Mouse (Mus musculus): ENCODE measurements around the gene Ddx49.

Ddx49 gene

DNA sequence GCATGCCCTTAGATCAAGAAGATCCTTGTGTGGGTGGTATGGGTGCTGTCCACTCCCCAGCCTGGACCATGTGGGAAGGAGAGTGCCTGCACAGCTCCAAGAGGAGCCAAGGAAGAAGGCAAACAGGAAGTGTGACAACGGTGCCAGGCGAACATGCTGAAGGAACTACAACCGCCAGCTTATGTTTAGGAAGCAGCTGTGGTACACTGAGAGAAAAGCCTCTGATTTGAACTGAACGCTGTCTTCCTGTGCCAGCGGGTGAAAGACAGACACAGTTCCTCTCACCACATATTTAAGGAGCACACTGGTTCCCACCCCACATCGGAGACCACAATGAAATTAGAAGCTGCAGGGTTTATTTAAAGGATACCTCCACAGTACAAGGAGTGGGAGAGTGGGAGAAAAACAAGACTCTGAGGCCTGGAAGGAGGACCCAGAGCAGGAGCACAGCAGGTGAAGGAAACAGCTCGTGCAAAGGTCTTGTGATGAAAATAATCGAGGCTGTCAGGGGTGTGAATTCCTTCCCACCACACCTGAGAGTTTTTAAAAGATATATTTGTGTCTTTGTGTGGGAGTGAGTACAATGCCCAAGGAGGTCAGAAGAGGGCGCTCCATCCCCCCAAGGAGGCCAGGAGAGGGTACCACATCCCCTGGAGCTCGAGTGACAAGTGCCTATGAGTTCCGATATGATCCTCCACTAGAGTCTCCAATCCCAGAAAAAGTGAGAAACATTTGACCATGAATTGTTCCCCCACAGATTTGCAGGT is 33.3 kb downstream of the Ddx49 start:
- DNase-seq (ENCODE audit: extremely low read depth, low read depth, low spot score) = no peak

DNA sequence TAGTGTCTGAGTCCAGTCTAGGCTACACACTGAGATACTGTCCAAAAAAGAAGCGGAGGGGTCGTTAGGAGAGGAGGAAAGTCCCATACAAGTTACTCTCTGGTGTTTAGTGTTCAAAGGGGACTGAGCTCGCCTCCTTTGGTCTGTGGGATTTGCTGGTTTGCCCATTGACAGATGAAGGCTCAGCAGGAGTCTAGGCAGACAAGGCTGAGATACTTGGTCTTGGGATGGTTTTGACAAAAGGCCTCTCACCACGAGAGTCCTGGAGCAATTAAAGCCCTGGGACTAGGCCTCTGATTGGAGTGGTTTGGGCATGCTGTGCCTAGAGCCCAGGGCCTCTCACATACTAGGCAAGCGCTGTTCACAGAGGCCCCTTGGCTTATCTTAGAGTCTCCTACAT is 34.0 kb downstream of the Ddx49 start:
- DNase-seq (ENCODE audit: extremely low read depth, low read depth, low spot score) = no peak

DNA sequence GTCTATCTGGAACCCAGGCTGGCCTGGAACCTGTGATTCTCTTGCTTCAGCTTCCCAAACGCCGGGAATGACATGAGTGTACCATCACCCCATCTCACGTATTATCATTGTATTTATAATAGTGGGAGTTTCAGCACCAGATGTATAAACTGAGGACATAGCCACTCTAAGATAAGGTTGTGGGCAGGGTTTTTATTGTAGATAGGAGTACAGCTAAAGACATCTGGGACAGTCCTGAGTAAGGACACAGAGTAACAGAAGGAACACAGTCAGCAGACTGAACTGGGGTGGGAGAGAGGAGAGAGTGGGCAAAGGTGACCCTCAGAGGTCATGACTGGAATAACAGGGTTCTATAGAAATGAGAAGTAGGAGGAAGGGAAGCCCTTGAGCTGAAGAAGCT is 34.6 kb downstream of the Ddx49 start:
- no peak for DNase-seq (ENCODE audit: extremely low read depth, low read depth, low spot score)

DNA sequence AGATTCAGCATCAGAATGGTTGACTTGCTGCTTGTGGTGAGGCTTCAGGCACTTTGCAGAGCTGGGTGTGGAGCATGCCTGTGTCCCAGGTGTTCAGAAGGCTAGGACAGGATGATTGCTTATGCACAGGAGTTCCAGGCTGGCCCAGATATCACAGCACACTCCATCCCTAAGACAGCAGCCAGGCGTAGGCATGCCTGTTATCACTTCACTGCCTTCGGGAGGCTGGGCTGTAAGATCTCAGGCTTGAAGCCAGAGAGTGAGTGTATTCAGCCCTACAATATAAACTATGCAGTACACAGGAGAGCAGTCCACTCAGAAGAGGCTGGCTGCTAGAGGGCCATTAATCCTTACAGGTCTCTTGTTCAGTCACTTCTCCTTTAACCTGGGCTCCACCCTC is 43.2 kb downstream of the Ddx49 start:
- no peak for DNase-seq (ENCODE audit: extremely low read depth, low read depth, low spot score)

DNA sequence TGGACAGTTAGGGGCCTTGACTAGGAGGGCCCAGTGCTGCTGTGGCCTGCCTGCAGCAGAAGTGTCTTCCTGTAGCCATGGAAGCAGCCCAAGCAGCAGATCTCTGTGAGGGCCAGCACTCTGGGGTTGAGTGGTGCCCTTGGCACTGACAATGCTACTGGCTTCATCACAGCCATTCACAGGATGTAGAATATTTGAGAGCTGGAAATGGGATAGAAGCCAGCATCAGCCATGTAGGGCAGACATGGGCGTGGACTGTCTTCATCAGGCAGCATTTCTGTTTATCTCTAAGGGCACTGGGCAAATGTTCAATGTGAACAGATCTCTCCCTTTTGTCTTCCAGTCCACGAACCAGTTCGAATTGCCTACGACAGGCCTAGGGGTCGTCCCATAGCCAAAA is 43.7 kb downstream of the Ddx49 start:
- no peak for DNase-seq (ENCODE audit: extremely low read depth, low read depth, low spot score)

DNA sequence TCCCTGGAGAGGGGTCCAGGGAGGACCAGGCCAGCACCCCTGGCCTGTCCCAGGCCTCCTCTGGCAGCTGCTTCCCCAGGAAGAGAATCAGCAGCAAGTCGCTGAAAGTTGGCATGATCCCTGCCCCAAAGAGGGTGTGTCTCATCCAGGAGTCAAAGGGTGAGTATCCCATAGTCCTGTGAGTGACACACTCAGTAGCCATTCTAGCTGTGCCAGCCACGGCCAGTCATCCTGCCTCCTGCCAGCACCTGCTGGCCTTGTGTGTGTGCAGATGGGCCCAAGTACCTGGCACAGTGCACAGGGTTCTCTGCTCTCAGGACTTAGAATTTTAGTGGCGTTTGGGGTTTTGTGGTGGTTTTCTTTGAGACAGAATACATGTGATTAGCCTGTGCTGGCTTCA is 44.8 kb downstream of the Ddx49 start:
- DNase-seq (ENCODE audit: extremely low read depth, low read depth, low spot score) = no peak

DNA sequence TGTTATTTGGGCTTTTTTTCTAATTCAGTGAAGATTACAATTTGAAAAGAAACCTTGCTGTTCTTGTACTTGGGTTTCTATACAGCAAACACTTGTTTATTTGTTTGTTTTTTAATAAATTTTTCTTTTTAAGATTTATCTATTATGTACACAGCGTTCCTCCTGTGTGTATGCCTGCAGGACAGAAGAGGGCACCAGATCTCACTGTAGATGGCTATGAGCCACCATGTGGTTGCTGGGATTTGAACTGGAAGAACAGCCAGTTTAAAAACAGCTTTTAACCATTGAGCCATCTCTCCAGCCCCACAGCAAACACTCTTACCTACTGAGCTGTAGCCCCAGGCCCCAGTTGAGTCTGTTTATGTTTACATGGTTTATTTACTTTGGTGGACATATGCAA is 47.7 kb downstream of the Ddx49 start:
- DNase-seq (ENCODE audit: extremely low read depth, low read depth, low spot score) = no peak

DNA sequence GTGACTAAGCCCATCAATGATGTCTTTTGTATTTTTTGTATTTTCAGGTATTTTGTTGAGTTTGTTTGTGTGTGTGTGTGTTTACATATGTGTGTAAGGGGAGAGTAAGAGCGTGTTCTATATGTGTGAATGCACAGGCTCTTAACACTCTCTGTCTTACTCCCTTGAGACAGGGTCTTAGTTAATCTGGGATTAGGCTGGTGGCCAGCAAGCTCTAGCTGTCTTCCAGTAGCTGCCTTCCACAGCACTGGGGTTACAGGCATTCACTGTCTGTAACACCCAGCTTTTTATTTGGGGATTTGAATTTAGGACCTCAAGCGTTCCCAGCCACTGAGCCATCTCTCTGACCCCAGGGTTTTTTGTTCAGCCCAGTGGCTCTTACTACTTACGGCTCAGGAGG is 54.4 kb downstream of the Ddx49 start:
- DNase-seq (ENCODE audit: extremely low read depth, low read depth, low spot score) = no peak

DNA sequence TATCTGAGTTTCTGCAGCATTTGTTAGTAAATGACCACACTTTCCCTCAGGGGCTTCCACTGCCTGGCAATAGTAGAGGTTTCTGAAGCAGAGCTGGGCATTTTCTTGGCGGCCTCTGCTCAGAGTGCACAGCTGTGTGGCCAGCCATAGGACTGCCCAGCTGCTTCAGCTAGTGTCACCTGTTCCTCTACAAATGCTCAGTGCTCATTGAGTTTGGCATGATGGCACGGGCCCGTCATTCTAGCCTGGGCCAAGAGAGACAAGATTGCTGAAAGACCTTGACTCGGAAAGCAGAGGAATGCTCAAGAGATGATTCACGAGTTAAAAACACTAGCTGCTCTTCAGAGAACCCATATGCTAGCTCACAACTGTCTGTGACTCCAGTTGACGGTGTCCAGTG is 55.7 kb downstream of the Ddx49 start:
- no peak for DNase-seq (ENCODE audit: extremely low read depth, low read depth, low spot score)

Data from fat pad, adult 2 months (tissue).